Mouse (Mus musculus): ENCODE measurements around the gene Kntc1. TPM values are rescaled to one million over a fixed set of nuclear protein-coding genes. Genes with fewer than 3 reads are reported as not detected.

Kntc1 gene
- polyA plus RNA-seq, 1 experiment from 2014 or later, result 24.1 TPM

- H3K4me3 ChIP-seq (ENCODE audit: low read depth, low read length), result no peak overlapping the region
- H3K27ac ChIP-seq (replicated peaks; ENCODE audit: low read depth, low read length), result no peak overlapping the region
- no peak for DNase-seq (ENCODE audit: low spot score)
- H3K9me3 ChIP-seq (ENCODE audit: control insufficient read depth, low read length), result no peaks in the 10 kb centered on the region
- H3K4me2 ChIP-seq (ENCODE audit: low read depth, low read length), result no peak overlapping the region
- no peak for ATAC-seq (ENCODE audit: low read depth)
- H3K9ac ChIP-seq (ENCODE audit: low read depth, low read length), result no peak overlapping the region
- WGBS, result 89% methylated on average over 14 of the region's 14 CpGs
- H3K4me1 ChIP-seq (ENCODE audit: control insufficient read depth, insufficient read depth, low read length), result no peaks in the 10 kb centered on the region
- no peaks in the 10 kb centered on the region for H3K36me3 ChIP-seq (ENCODE audit: control insufficient read depth, insufficient read depth, low read length)
- H3K27me3 ChIP-seq (replicated peaks; ENCODE audit: control insufficient read depth, insufficient read depth, low read length), result no peaks in the 10 kb centered on the region
Observed at GRCm38 (mm10) chr5:123844316-123844715, 94.8 kb downstream of the Kntc1 start.

GRCm38 (mm10) chr5:123851398-123851797 is 101.9 kb downstream of the Kntc1 start:
- 44% methylated on average over 2 of the region's 2 CpGs for WGBS
- no peak overlapping the region for H3K4me2 ChIP-seq (ENCODE audit: low read depth, low read length)
- H3K9me3 ChIP-seq (ENCODE audit: control insufficient read depth, low read length), result no peaks in the 10 kb centered on the region
- no peaks in the 10 kb centered on the region for H3K36me3 ChIP-seq (ENCODE audit: control insufficient read depth, insufficient read depth, low read length)
- no peak overlapping the region for H3K27ac ChIP-seq (replicated peaks; ENCODE audit: low read depth, low read length)
- H3K9ac ChIP-seq (ENCODE audit: low read depth, low read length), result no peak overlapping the region
- ATAC-seq (ENCODE audit: low read depth), result no peak
- no peaks in the 10 kb centered on the region for H3K27me3 ChIP-seq (replicated peaks; ENCODE audit: control insufficient read depth, insufficient read depth, low read length)
- DNase-seq (ENCODE audit: low spot score), result no peak
- H3K4me1 ChIP-seq (ENCODE audit: control insufficient read depth, insufficient read depth, low read length), result no peaks in the 10 kb centered on the region
- no peak overlapping the region for H3K4me3 ChIP-seq (ENCODE audit: low read depth, low read length)

GRCm38 (mm10) chr5:123853877-123854504 is 104.5 kb downstream of the Kntc1 start:
- no peaks in the 10 kb centered on the region for H3K4me1 ChIP-seq (ENCODE audit: control insufficient read depth, insufficient read depth, low read length)
- 87% methylated on average over 11 of the region's 11 CpGs for WGBS
- H3K36me3 ChIP-seq (ENCODE audit: control insufficient read depth, insufficient read depth, low read length), result no peaks in the 10 kb centered on the region

GRCm38 (mm10) chr5:123854511-123854910 is 105.0 kb downstream of the Kntc1 start:
- WGBS, result 93% methylated on average over 9 of the region's 9 CpGs

More at GRCm38 (mm10) chr5:123853877-123854504, 104.5 kb downstream of the Kntc1 start:
- H3K4me2 ChIP-seq (ENCODE audit: low read depth, low read length), result no peak overlapping the region
- H3K4me3 ChIP-seq (ENCODE audit: low read depth, low read length), result no peak overlapping the region
- no peak for ATAC-seq (ENCODE audit: low read depth)
- H3K27ac ChIP-seq (replicated peaks; ENCODE audit: low read depth, low read length), result no peak overlapping the region
- no peak overlapping the region for H3K9ac ChIP-seq (ENCODE audit: low read depth, low read length)
- no peaks in the 10 kb centered on the region for H3K9me3 ChIP-seq (ENCODE audit: control insufficient read depth, low read length)
- H3K27me3 ChIP-seq (replicated peaks; ENCODE audit: control insufficient read depth, insufficient read depth, low read length), result no peaks in the 10 kb centered on the region
- DNase-seq (ENCODE audit: low spot score), result no peak

GRCm38 (mm10) chr5:123858798-123859197 is 109.3 kb downstream of the Kntc1 start:
- no peak overlapping the region for H3K27ac ChIP-seq (replicated peaks; ENCODE audit: low read depth, low read length)
- no peak overlapping the region for H3K4me2 ChIP-seq (ENCODE audit: low read depth, low read length)
- H3K27me3 ChIP-seq (replicated peaks; ENCODE audit: control insufficient read depth, insufficient read depth, low read length), result no peaks in the 10 kb centered on the region
- H3K9ac ChIP-seq (ENCODE audit: low read depth, low read length), result no peak overlapping the region
- H3K9me3 ChIP-seq (ENCODE audit: control insufficient read depth, low read length), result no peaks in the 10 kb centered on the region
- DNase-seq (ENCODE audit: low spot score) (no peak), ATAC-seq (ENCODE audit: low read depth) (no peak)
- H3K4me1 ChIP-seq (ENCODE audit: control insufficient read depth, insufficient read depth, low read length), result no peaks in the 10 kb centered on the region
- no peak overlapping the region for H3K4me3 ChIP-seq (ENCODE audit: low read depth, low read length)
- no peaks in the 10 kb centered on the region for H3K36me3 ChIP-seq (ENCODE audit: control insufficient read depth, insufficient read depth, low read length)
- 58% methylated on average over 11 of the region's 11 CpGs for WGBS

More at GRCm38 (mm10) chr5:123854511-123854910, 105.0 kb downstream of the Kntc1 start:
- Histone ChIP-seq H3K9ac (ENCODE audit: low read depth, low read length) (no peak overlapping the region), H3K9me3 (ENCODE audit: control insufficient read depth, low read length) (no peaks in the 10 kb centered on the region), H3K4me1 (ENCODE audit: control insufficient read depth, insufficient read depth, low read length) (no peaks in the 10 kb centered on the region), H3K27ac (replicated peaks; ENCODE audit: low read depth, low read length) (no peak overlapping the region), H3K27me3 (replicated peaks; ENCODE audit: control insufficient read depth, insufficient read depth, low read length) (no peaks in the 10 kb centered on the region), H3K36me3 (ENCODE audit: control insufficient read depth, insufficient read depth, low read length) (no peaks in the 10 kb centered on the region), H3K4me2 (ENCODE audit: low read depth, low read length) (no peak overlapping the region), H3K4me3 (ENCODE audit: low read depth, low read length) (no peak overlapping the region)
- ATAC-seq (ENCODE audit: low read depth) (no peak), DNase-seq (ENCODE audit: low spot score) (no peak)

- Histone ChIP-seq H3K36me3 (ENCODE audit: control insufficient read depth, insufficient read depth, low read length) (no peaks in the 10 kb centered on the region), H3K9ac (ENCODE audit: low read depth, low read length) (0 out of 2 replicates have a peak overlapping the region, but pooled peaks have one; percentile 14), H3K4me3 (ENCODE audit: low read depth, low read length) (no peak overlapping the region), H3K27me3 (replicated peaks; ENCODE audit: control insufficient read depth, insufficient read depth, low read length) (no peaks in the 10 kb centered on the region), H3K4me2 (ENCODE audit: low read depth, low read length) (0 out of 2 replicates have a peak overlapping the region, but pooled peaks have one; percentile 10), H3K27ac (replicated peaks; ENCODE audit: low read depth, low read length) (peak overlapping the region; percentile 21), H3K4me1 (ENCODE audit: control insufficient read depth, insufficient read depth, low read length) (no peaks in the 10 kb centered on the region), H3K9me3 (ENCODE audit: control insufficient read depth, low read length) (no peaks in the 10 kb centered on the region)
- 71% methylated on average over 15 of the region's 15 CpGs for WGBS
- no peak for ATAC-seq (ENCODE audit: low read depth)
- no peak for DNase-seq (ENCODE audit: low spot score)
Observed at GRCm38 (mm10) chr5:123862374-123863350, 113.1 kb downstream of the Kntc1 start.

GRCm38 (mm10) chr5:123863934-123864333 is 114.4 kb downstream of the Kntc1 start:
- Histone ChIP-seq H3K4me2 (ENCODE audit: low read depth, low read length) (no peak overlapping the region), H3K36me3 (ENCODE audit: control insufficient read depth, insufficient read depth, low read length) (no peaks in the 10 kb centered on the region), H3K9me3 (ENCODE audit: control insufficient read depth, low read length) (no peaks in the 10 kb centered on the region), H3K27ac (replicated peaks; ENCODE audit: low read depth, low read length) (no peak overlapping the region), H3K27me3 (replicated peaks; ENCODE audit: control insufficient read depth, insufficient read depth, low read length) (no peaks in the 10 kb centered on the region), H3K4me1 (ENCODE audit: control insufficient read depth, insufficient read depth, low read length) (no peaks in the 10 kb centered on the region), H3K9ac (ENCODE audit: low read depth, low read length) (no peak overlapping the region), H3K4me3 (ENCODE audit: low read depth, low read length) (no peak overlapping the region)
- 89% methylated on average over 14 of the region's 14 CpGs for WGBS
- ATAC-seq (ENCODE audit: low read depth), result no peak
- no peak for DNase-seq (ENCODE audit: low spot score)

GRCm38 (mm10) chr5:123865365-123865764 is 115.8 kb downstream of the Kntc1 start, which contains the start of gene Hcar2:
Hcar2 (minus strand) TSS chr5:123865499.
- Histone ChIP-seq H3K9me3 (ENCODE audit: control insufficient read depth, low read length) (no peaks in the 10 kb centered on the region), H3K27me3 (replicated peaks; ENCODE audit: control insufficient read depth, insufficient read depth, low read length) (no peaks in the 10 kb centered on the region), H3K4me3 (ENCODE audit: low read depth, low read length) (no peak within 1 kb of the TSS), H3K9ac (ENCODE audit: low read depth, low read length) (no peak within 1 kb of the TSS), H3K27ac (replicated peaks; ENCODE audit: low read depth, low read length) (peak within 1 kb of the TSS; percentile 6; the same call in 1 of the 2 replicates), H3K36me3 (ENCODE audit: control insufficient read depth, insufficient read depth, low read length) (no peaks in the 10 kb centered on the region), H3K4me2 (ENCODE audit: low read depth, low read length) (no peak within 1 kb of the TSS), H3K4me1 (ENCODE audit: control insufficient read depth, insufficient read depth, low read length) (no peaks in the 10 kb centered on the region)
- DNase-seq (ENCODE audit: low spot score), result peak; percentile 32
- no peak for ATAC-seq (ENCODE audit: low read depth)
- 68% methylated on average over 12 of the region's 12 CpGs for WGBS

All from embryonic facial prominence, embryonic 14.5 days (tissue).